Mouse (Mus musculus): Measurements from ENCODE around the gene Pla2g6. TPM values are rescaled to one million over a fixed set of nuclear protein-coding genes. Genes with fewer than 3 reads are reported as not detected.

The Pla2g6 gene
- polyA plus RNA-seq, 1 experiment, result 303 TPM

GRCm38 (mm10) chr15:79262375-79262774, 65.8 kb downstream of the Pla2g6 start:
- no peaks in the 10 kb centered on the region for H3K36me3 ChIP-seq (ENCODE audit: control insufficient read depth, insufficient read depth, low read length)
- H3K27ac ChIP-seq (ENCODE audit: control insufficient read depth, insufficient read depth, low read depth, low read length), result no peak overlapping the region
- H3K27me3 ChIP-seq (ENCODE audit: control insufficient read depth, insufficient read depth, low read length), result peaks cover 2% of the 10 kb centered on the region; the same call in 1 of the 2 replicates
- H3K4me3 ChIP-seq (ENCODE audit: control insufficient read depth, low read depth, low read length), result no peak overlapping the region
- peaks cover 12% of the 10 kb centered on the region for H3K4me1 ChIP-seq (ENCODE audit: control insufficient read depth, insufficient read depth, low read length)
- no peak for TF ChIP-seq CTCF (IDR thresholded peaks at IDR 0.05; ENCODE audit: control insufficient read depth, insufficient read depth, insufficient replicate concordance, low read depth, low read length)
- TF ChIP-seq POLR2A (IDR thresholded peaks at IDR 0.05; ENCODE audit: control insufficient read depth, low read depth, low read length), result no peak

- H3K27ac ChIP-seq (ENCODE audit: control insufficient read depth, insufficient read depth, low read depth, low read length), result no peak overlapping the region
- peak overlapping the region; percentile 23 for H3K4me3 ChIP-seq (ENCODE audit: control insufficient read depth, low read depth, low read length)
- peaks cover 2% of the 10 kb centered on the region; the same call in 1 of the 2 replicates for H3K27me3 ChIP-seq (ENCODE audit: control insufficient read depth, insufficient read depth, low read length)
- peaks cover 12% of the 10 kb centered on the region for H3K4me1 ChIP-seq (ENCODE audit: control insufficient read depth, insufficient read depth, low read length)
- no peaks in the 10 kb centered on the region for H3K36me3 ChIP-seq (ENCODE audit: control insufficient read depth, insufficient read depth, low read length)
- TF ChIP-seq CTCF (IDR thresholded peaks at IDR 0.05; ENCODE audit: control insufficient read depth, insufficient read depth, insufficient replicate concordance, low read depth, low read length) (no peak), POLR2A (IDR thresholded peaks at IDR 0.05; ENCODE audit: control insufficient read depth, low read depth, low read length) (no peak)
These were observed 66.4 kb downstream of the Pla2g6 start for GRCm38 (mm10) chr15:79261757-79262156.

GRCm38 (mm10) chr15:79261095-79261725, 67.0 kb downstream of the Pla2g6 start:
- Histone ChIP-seq H3K4me3 (ENCODE audit: control insufficient read depth, low read depth, low read length) (peak overlapping the region; percentile 39), H3K4me1 (ENCODE audit: control insufficient read depth, insufficient read depth, low read length) (peaks cover 12% of the 10 kb centered on the region), H3K36me3 (ENCODE audit: control insufficient read depth, insufficient read depth, low read length) (no peaks in the 10 kb centered on the region), H3K27ac (ENCODE audit: control insufficient read depth, insufficient read depth, low read depth, low read length) (no peak overlapping the region), H3K27me3 (ENCODE audit: control insufficient read depth, insufficient read depth, low read length) (peaks cover 2% of the 10 kb centered on the region; the same call in 1 of the 2 replicates)
- TF ChIP-seq CTCF (IDR thresholded peaks at IDR 0.05; ENCODE audit: control insufficient read depth, insufficient read depth, insufficient replicate concordance, low read depth, low read length) (no peak), POLR2A (IDR thresholded peaks at IDR 0.05; ENCODE audit: control insufficient read depth, low read depth, low read length) (no peak)

- Histone ChIP-seq H3K36me3 (ENCODE audit: control insufficient read depth, insufficient read depth, low read length) (no peaks in the 10 kb centered on the region), H3K4me3 (ENCODE audit: control insufficient read depth, low read depth, low read length) (no peak overlapping the region), H3K27ac (ENCODE audit: control insufficient read depth, insufficient read depth, low read depth, low read length) (no peak overlapping the region), H3K27me3 (ENCODE audit: control insufficient read depth, insufficient read depth, low read length) (peaks cover 2% of the 10 kb centered on the region; the same call in 1 of the 2 replicates), H3K4me1 (ENCODE audit: control insufficient read depth, insufficient read depth, low read length) (peaks cover 18% of the 10 kb centered on the region)
- no peak for TF ChIP-seq CTCF (IDR thresholded peaks at IDR 0.05; ENCODE audit: control insufficient read depth, insufficient read depth, insufficient replicate concordance, low read depth, low read length)
- no peak for TF ChIP-seq POLR2A (IDR thresholded peaks at IDR 0.05; ENCODE audit: control insufficient read depth, low read depth, low read length)
These were observed 69.7 kb downstream of the Pla2g6 start for GRCm38 (mm10) chr15:79258521-79258920.

- Histone ChIP-seq H3K27ac (ENCODE audit: control insufficient read depth, insufficient read depth, low read depth, low read length) (no peak within 1 kb of the TSS), H3K4me3 (ENCODE audit: control insufficient read depth, low read depth, low read length) (no peak within 1 kb of the TSS), H3K27me3 (ENCODE audit: control insufficient read depth, insufficient read depth, low read length) (no peaks in the 10 kb centered on the region), H3K36me3 (ENCODE audit: control insufficient read depth, insufficient read depth, low read length) (no peaks in the 10 kb centered on the region), H3K4me1 (ENCODE audit: control insufficient read depth, insufficient read depth, low read length) (peaks cover 27% of the 10 kb centered on the region)
- no peak for TF ChIP-seq POLR2A (IDR thresholded peaks at IDR 0.05; ENCODE audit: control insufficient read depth, low read depth, low read length)
- no peak for TF ChIP-seq CTCF (IDR thresholded peaks at IDR 0.05; ENCODE audit: control insufficient read depth, insufficient read depth, insufficient replicate concordance, low read depth, low read length)
These were observed 73.5 kb downstream of the Pla2g6 start, which contains the start of gene Slc16a8 for GRCm38 (mm10) chr15:79254661-79255060. Gene Slc16a8, minus strand, starts transcription at chr15:79254761.

- TF ChIP-seq CTCF (IDR thresholded peaks at IDR 0.05; ENCODE audit: control insufficient read depth, insufficient read depth, insufficient replicate concordance, low read depth, low read length) (no peak), POLR2A (IDR thresholded peaks at IDR 0.05; ENCODE audit: control insufficient read depth, low read depth, low read length) (no peak)
- no peak overlapping the region for H3K27ac ChIP-seq (ENCODE audit: control insufficient read depth, insufficient read depth, low read depth, low read length)
- H3K27me3 ChIP-seq (ENCODE audit: control insufficient read depth, insufficient read depth, low read length), result no peaks in the 10 kb centered on the region
These were observed 75.6 kb downstream of the Pla2g6 start for GRCm38 (mm10) chr15:79252580-79252979.

GRCm38 (mm10) chr15:79251781-79252491, 76.3 kb downstream of the Pla2g6 start:
- Histone ChIP-seq H3K27me3 (ENCODE audit: control insufficient read depth, insufficient read depth, low read length) (no peaks in the 10 kb centered on the region), H3K4me3 (ENCODE audit: control insufficient read depth, low read depth, low read length) (peak overlapping the region; percentile 5), H3K4me1 (ENCODE audit: control insufficient read depth, insufficient read depth, low read length) (peaks cover 22% of the 10 kb centered on the region), H3K27ac (ENCODE audit: control insufficient read depth, insufficient read depth, low read depth, low read length) (no peak overlapping the region), H3K36me3 (ENCODE audit: control insufficient read depth, insufficient read depth, low read length) (peaks cover 2% of the 10 kb centered on the region; the same call in 1 of the 2 replicates)
- TF ChIP-seq POLR2A (IDR thresholded peaks at IDR 0.05; ENCODE audit: control insufficient read depth, low read depth, low read length) (no peak), CTCF (IDR thresholded peaks at IDR 0.05; ENCODE audit: control insufficient read depth, insufficient read depth, insufficient replicate concordance, low read depth, low read length) (no peak)

More at GRCm38 (mm10) chr15:79252580-79252979, 75.6 kb downstream of the Pla2g6 start:
- H3K4me1 ChIP-seq (ENCODE audit: control insufficient read depth, insufficient read depth, low read length), result peaks cover 22% of the 10 kb centered on the region
- H3K36me3 ChIP-seq (ENCODE audit: control insufficient read depth, insufficient read depth, low read length), result no peaks in the 10 kb centered on the region; the same call in 1 of the 2 replicates
- no peak overlapping the region for H3K4me3 ChIP-seq (ENCODE audit: control insufficient read depth, low read depth, low read length)

All from testis, adult 2 months (tissue).